Mouse (Mus musculus): ENCODE data around the gene Iqcb1. TPM values are rescaled to one million over a fixed set of nuclear protein-coding genes. Genes with fewer than 3 reads are reported as not detected.

Iqcb1 gene
- polyA plus RNA-seq, 1 experiment from 2014 or later = 65.1 TPM

DNA sequence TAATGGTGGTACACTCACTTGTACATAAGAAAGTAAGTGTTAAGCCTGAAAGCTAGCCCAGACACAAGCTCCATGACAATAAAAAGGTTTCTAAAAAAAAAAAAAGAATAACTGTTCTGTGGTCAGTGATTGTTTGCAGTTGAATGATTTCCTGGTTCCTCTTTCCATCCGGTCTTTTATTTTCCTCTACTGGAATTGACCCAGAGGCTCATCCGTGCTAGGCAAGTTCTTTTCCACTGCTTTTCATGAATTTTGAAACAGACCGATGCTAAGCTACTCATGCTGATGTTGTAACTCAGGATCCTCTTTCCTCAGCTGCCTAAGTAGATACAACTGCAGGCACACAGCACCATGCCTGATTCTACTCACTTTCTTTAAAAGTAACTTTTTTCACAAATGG is 92.2 kb downstream of the Iqcb1 start:
- Histone ChIP-seq H3K27me3 (ENCODE audit: control insufficient read depth, insufficient read depth, low read depth, low read length) (no peaks in the 10 kb centered on the region), H3K4me3 (ENCODE audit: low read depth, low read length) (no peak overlapping the region), H3K9ac (ENCODE audit: low read depth, low read length) (no peak overlapping the region), H3K9me3 (replicated peaks; ENCODE audit: control insufficient read depth, low read length, poor library complexity, severe bottlenecking) (no peaks in the 10 kb centered on the region), H3K36me3 (ENCODE audit: control insufficient read depth, insufficient read depth, low read length) (peaks cover 30% of the 10 kb centered on the region), H3K27ac (ENCODE audit: low read length) (no peak overlapping the region), H3K4me2 (ENCODE audit: low read length) (no peak overlapping the region), H3K4me1 (ENCODE audit: control insufficient read depth, insufficient read depth, low read length) (no peaks in the 10 kb centered on the region)
- no peak for ATAC-seq
- WGBS = 81% methylated on average over 3 of the region's 3 CpGs

DNA sequence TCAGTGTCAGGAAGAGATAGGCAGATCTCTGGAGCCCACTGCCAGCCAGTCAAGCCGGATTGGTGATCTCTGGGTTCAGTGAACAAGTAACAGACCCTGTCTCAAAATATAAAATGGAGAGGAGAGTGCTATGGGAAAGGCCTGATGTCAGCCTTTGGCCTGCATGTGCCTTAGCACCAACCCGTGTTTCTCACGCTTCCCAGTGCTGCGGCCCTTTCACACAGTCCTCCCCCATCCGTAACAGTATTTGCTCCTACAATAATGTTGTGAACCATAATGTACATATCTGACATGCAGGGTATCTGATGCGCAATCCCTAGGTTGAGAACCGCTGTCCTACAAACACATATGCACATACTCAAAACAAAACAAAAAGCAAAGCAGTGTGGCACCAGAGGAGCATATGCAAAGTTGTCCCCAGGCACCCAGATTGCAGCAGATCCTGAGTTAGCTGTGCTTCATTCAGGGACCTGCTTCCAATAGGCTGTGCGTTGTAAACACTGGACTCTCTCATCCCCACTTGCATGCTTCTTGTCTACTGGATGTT is 93.0 kb downstream of the Iqcb1 start:
- H3K36me3 ChIP-seq (ENCODE audit: control insufficient read depth, insufficient read depth, low read length) = peaks cover 25% of the 10 kb centered on the region

DNA sequence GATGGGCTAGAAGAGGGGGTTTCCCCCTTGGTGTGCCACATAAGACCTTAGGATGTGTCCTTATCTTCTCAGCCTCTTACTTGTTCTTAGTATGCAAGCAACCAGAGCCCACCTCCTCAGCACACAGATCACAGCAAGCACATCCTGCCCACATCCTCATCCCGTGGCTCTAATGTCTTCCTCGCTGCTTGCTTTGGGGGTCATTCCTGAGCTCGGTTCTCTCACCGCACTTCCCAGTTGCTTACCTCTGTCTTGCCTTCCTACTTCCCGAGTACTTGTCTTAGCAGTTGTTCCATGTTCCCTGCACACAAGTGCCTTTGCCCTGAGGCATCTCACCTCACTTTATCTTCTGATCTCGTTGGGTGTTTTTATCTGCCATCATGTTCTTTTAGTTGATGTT is 93.8 kb downstream of the Iqcb1 start:
- 96% methylated on average over 6 of the region's 6 CpGs for WGBS
- Histone ChIP-seq H3K27ac (ENCODE audit: low read length) (no peak overlapping the region), H3K4me2 (ENCODE audit: low read length) (no peak overlapping the region), H3K9me3 (replicated peaks; ENCODE audit: control insufficient read depth, low read length, poor library complexity, severe bottlenecking) (no peaks in the 10 kb centered on the region), H3K9ac (ENCODE audit: low read depth, low read length) (no peak overlapping the region), H3K4me1 (ENCODE audit: control insufficient read depth, insufficient read depth, low read length) (no peaks in the 10 kb centered on the region), H3K27me3 (ENCODE audit: control insufficient read depth, insufficient read depth, low read depth, low read length) (no peaks in the 10 kb centered on the region), H3K36me3 (ENCODE audit: control insufficient read depth, insufficient read depth, low read length) (peaks cover 25% of the 10 kb centered on the region), H3K4me3 (ENCODE audit: low read depth, low read length) (no peak overlapping the region)
- no peak for ATAC-seq

More for the DNA sequence above, 93.0 kb downstream of the Iqcb1 start:
- Histone ChIP-seq H3K27me3 (ENCODE audit: control insufficient read depth, insufficient read depth, low read depth, low read length) (no peaks in the 10 kb centered on the region), H3K27ac (ENCODE audit: low read length) (no peak overlapping the region), H3K4me3 (ENCODE audit: low read depth, low read length) (no peak overlapping the region), H3K9me3 (replicated peaks; ENCODE audit: control insufficient read depth, low read length, poor library complexity, severe bottlenecking) (no peaks in the 10 kb centered on the region), H3K4me1 (ENCODE audit: control insufficient read depth, insufficient read depth, low read length) (no peaks in the 10 kb centered on the region), H3K9ac (ENCODE audit: low read depth, low read length) (no peak overlapping the region), H3K4me2 (ENCODE audit: low read length) (no peak overlapping the region)
- WGBS = 94% methylated on average over 8 of the region's 8 CpGs
- ATAC-seq = no peak

Small RNA genes within 50 kb of the gene (microRNA-seq; reads per million reads assigned to microRNA genes)
- not detected for gene Gm22617

Other genes with a start within 250 kb of the Iqcb1 start
- gene Cd86, start 162.3 kb upstream of the Iqcb1 start, polyA plus RNA-seq (2015; fragmentation: Nextera tagmentation; extraction: Ambion mirVana) = 1.1 and 1.7 TPM in 2 replicates
- 0.48 and 0.64 TPM in 2 replicates for gene Ildr1, start 134.4 kb upstream of the Iqcb1 start, polyA plus RNA-seq (2015; fragmentation: Nextera tagmentation; extraction: Ambion mirVana)
- 8.8 and 12.5 TPM in 2 replicates for gene Slc15a2, start 43.4 kb upstream of the Iqcb1 start, polyA plus RNA-seq (2015; fragmentation: Nextera tagmentation; extraction: Ambion mirVana)
- 0.66 and 0.72 TPM in 2 replicates for gene Eaf2, start 46.6 kb downstream of the Iqcb1 start, polyA plus RNA-seq (2015; fragmentation: Nextera tagmentation; extraction: Ambion mirVana)
- gene Golgb1, start 46.8 kb downstream of the Iqcb1 start, polyA plus RNA-seq (2015; fragmentation: Nextera tagmentation; extraction: Ambion mirVana) = 75.2 and 81.9 TPM in 2 replicates
- 1.8 and 2.5 TPM in 2 replicates for gene Hcls1, start 106.6 kb downstream of the Iqcb1 start, polyA plus RNA-seq (2015; fragmentation: Nextera tagmentation; extraction: Ambion mirVana)
- gene Fbxo40, start 162.1 kb downstream of the Iqcb1 start, polyA plus RNA-seq (2015; fragmentation: Nextera tagmentation; extraction: Ambion mirVana) = 0.04 TPM in 1 of 2 replicates, not detected in the other
- gene Polq, start 183.4 kb downstream of the Iqcb1 start, polyA plus RNA-seq (2015; fragmentation: Nextera tagmentation; extraction: Ambion mirVana) = 2.3 and 2.9 TPM in 2 replicates

Measured in midbrain, embryonic 16.5 days (tissue).